1 mouse cellular context compared by ENCODE assay signal in genomic region chr16:22889716-22890115, GRCm38 (mm10).
TF ChIP-seq lines count a peak whose summit lies in the region.

No protein-coding gene starts in this region.

TF ChIP-seq in MEL, 35 proteins besides CTCF, POLR2A, EP300 and RAD21 (continued from another document):
- TF ChIP-seq USF1 (IDR thresholded peaks at IDR 0.05; ENCODE audit: low read depth, low read length) (peak; percentile 66; the same call in 1 of the 2 replicates), POLR2AphosphoS2 (IDR thresholded peaks at IDR 0.05; ENCODE audit: low read length) (no peak), MXI1 (IDR thresholded peaks at IDR 0.05; ENCODE audit: low read depth, low read length) (peak; percentile 33; the same call in 1 of the 2 replicates), TCF12 (IDR thresholded peaks at IDR 0.05; ENCODE audit: low read depth, low read length) (peak; percentile 62; the same call in 1 of the 2 replicates), USF2 (IDR thresholded peaks at IDR 0.05; ENCODE audit: borderline replicate concordance in 1 of 2, insufficient read depth in 1 of 2, low read depth in 1 of 2, low read length in 2 of 2) (0 out of 4 replicates have a peak, but pooled peaks of 1 of the 2 experiments have one; percentile 41), GATA1 (IDR thresholded peaks at IDR 0.05; ENCODE audit: low read depth, low read length) (peak; percentile 47; the same call in 1 of the 2 replicates)
TF ChIP-seq in MEL: peak in this region for 7.
